Mouse (Mus musculus): ENCODE results near the gene Kank1.

The Kank1 gene

DNA sequence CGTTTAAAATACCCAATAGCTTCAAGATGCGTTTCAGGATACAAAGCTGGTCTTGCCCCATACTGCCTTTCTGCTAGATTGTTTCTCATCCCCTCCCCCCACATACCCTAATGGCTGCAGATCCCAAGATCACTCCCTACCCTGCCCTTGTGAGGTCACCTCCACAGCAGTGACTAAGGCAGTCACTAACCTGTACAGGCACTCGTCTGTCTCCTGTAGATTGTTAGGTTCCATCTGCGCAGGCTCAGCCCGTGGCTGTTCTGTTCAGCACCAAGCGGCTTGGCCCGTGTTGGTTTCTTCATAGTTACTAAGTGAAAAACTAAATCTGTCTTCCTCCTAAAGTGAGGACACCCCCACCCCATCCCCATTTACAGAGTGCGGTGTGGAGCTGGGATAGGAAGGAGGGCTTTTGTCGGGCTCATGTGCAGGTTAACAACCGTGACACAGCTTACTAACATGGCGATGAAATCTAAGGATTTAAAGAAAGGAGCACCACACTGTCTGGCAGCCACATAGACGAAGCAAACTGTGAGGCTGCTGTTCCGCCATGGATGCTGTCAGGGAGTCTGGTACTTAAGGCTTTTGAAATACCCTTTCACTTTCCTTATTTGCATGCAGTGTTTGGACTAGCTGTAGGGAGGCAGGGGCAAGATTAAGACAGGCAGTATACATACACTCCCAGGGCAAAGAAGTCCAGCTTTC lies 163.6 kb downstream of the Kank1 start:
- POLR2A ChIA-PET: interaction anchor here in 3 of 4 experiments (0.5 to 2.8 kb wide), 7 partner anchors 11 to 293 kb away, joined by 4 to 16 read pairs (median 4); no protein-coding TSS in a partner anchor
- CTCF ChIA-PET: interaction anchor here in 1 of 4 experiments (0.5 kb wide), 1 partner anchor 298 kb away, joined by 5 read pairs; no protein-coding TSS in a partner anchor

DNA sequence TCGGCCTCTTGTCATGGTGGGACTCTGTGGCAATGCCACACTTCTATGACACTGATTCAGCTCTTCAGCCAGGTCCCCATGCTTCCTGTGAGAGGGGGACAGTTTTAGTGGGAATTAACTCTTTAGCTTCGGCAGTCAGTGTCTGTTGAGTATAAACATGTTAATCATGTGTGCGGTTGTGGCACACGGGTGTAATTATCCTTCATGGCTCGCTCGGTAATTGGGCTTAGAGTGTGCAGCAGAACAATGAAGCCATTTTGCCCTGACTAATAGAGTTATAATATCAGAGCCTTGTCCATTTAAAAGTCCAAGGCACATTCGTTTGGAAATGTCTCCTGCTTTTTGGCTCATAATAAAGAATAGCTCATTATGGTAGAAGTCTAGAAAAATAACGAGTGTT lies 164.7 kb downstream of the Kank1 start:
- ChIA-PET POLR2A (interaction anchor here in 2 of 4 experiments (0.7 to 2.8 kb wide), 5 partner anchors 9 to 48 kb away, joined by 3 to 16 read pairs (median 3); no protein-coding TSS in a partner anchor), CTCF (no interaction called here)

DNA sequence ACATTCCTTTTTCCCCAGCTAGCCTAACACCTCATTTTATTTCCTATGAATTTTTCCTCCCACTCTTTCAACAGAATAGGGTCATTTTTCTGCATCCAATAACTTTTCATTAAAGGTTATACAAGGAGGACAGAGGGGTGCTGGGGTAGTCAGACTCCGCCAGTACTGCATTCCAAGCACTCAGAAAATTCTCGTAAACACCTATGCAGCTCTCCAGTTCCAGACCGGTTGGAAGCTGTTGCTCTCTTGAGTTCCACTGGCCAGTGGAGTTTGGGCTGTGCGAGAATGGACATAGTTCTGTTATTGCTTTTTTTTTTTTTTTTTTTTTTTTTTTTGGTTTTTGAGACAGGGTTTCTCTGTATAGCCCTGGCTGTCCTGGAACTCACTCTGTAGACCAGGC lies 167.4 kb downstream of the Kank1 start:
- POLR2A ChIA-PET: interaction anchor here in 1 of 4 experiments (0.6 kb wide), 1 partner anchor 272 kb away, joined by 6 read pairs; no protein-coding TSS in a partner anchor
- CTCF ChIA-PET: interaction anchor here in 1 of 4 experiments (0.8 kb wide), 1 partner anchor 297 kb away, joined by 3 read pairs; no protein-coding TSS in a partner anchor

DNA sequence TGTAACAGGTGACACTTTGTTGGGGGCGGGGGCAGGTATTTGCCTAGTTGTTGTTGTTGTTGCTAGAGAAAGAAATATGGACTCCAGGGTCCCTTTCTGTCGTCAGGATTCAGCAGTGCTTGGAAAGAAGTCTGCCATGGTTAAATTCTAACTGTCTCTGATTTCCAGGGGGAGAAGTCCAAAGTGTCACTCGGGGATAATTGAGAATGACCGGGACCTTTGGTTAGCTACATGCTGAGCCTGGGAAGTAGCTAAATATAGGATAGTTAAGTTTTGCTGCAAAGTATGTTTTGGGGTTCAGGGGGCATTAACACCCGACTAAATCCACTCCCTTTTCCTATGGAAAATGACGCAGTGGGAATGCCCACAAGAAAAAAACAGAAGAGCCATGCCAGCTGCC lies 169.2 kb downstream of the Kank1 start:
- CTCF ChIA-PET: interaction anchor here in 1 of 4 experiments (0.6 to 2.5 kb wide), 3 partner anchors 13 to 45 kb away, joined by 5 to 9 read pairs (median 5); no protein-coding TSS in a partner anchor
- POLR2A ChIA-PET: interaction anchor here (0.7 to 3.0 kb wide), 10 partner anchors 10 to 133 kb away, joined by 3 to 12 read pairs (median 4); no protein-coding TSS in a partner anchor

DNA sequence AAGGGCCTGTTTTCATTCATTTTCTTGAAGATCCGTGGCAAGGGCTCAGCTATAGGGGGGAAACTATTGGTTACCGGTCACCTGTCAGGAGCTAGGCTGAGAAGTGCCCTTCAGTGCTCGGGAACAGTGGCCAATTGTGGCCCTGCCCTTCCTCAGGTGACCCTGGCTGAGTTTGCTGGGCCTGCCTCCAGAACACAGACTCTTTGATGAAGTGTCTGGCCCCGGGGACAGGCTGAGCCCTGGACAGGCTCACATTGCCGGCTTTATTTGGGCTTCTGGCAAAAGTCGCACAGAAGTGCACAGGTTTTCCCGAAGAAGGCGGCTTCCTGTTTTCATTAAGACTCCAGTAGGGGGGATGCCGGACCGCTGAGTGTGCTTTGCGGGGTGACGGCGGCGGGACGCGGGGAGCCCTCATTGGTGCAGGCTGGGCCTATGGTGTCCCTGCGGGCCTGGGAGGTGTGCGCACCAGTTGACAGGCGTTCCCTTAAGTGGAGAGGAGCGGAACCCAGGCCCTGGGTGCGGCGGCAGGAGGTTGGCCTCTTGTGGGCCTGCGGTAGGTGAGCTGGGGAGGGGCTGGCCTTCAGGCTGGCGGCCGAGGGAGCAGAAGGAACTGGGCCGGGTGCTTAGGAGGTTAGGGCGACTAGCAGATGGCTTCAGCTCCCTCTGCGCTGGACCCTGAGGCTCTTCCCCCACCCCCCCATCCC lies 169.9 kb downstream of the Kank1 start:
- POLR2A ChIA-PET: interaction anchor here in 3 of 4 experiments (0.5 to 3.0 kb wide), 18 partner anchors 10 to 1135 kb away, joined by 3 to 12 read pairs (median 3); no protein-coding TSS in a partner anchor
- CTCF ChIA-PET: interaction anchor here in 3 of 4 experiments (0.6 to 2.5 kb wide), 7 partner anchors 13 to 188 kb away, joined by 3 to 9 read pairs (median 5); no protein-coding TSS in a partner anchor

DNA sequence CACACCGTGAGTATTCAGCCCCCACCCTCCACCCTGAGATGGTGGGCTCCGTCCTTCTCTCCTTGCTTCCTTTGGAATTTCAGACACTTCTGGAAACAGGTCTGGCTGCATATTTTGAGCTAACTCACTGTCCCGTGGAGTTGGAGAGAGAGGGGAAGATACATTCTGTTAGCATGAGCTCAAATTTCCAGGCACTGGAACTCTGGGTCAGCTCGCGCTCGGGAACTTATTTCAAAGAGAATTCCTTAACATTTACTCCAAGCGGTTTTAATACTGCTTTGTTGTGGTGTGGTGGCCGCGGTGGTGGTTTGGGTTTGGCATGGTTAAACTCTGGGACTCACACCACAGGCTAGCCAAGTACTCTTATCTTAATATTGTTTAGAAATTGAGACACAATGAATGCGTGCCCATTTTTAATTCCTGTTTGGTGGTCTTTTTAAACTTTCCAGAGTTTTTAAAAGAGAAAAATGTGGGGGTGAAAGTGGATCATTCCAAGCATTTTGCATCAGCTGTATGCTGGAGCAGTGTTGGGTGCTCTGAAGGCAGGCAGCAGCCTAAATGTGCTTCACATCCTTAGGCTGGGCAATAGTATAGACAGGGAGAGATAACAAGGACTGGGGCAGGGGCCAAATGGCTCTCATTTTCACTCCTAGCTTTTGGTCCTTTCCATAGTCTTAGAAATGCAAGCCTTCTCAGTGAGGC lies 170.6 kb downstream of the Kank1 start:
- CTCF ChIA-PET: interaction anchor here (0.6 to 2.5 kb wide), 8 partner anchors 14 to 189 kb away, joined by 3 to 14 read pairs (median 4); no protein-coding TSS in a partner anchor
- POLR2A ChIA-PET: interaction anchor here in 3 of 4 experiments (0.5 to 3.0 kb wide), 16 partner anchors 9 to 1136 kb away, joined by 3 to 12 read pairs (median 3); no protein-coding TSS in a partner anchor

DNA sequence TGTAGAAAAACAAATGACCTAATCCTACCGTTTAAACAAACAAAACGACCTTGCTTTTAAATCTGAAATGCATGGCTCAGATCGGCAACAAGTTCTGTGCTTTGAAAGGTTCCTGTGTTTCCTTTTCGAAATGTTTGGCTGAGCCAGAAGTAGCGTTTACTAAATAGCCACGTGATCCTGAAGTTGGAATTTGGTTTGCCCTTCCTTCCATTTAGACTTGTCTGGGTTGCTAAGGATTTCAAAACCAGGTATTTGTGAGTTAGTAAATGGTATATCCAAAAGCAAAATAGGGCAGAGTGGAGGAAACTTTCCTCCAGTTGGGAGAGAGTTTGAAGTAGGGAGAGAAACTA lies 171.1 kb downstream of the Kank1 start:
- POLR2A ChIA-PET: interaction anchor here (0.6 to 3.0 kb wide), 6 partner anchors 8 to 1001 kb away, joined by 3 to 12 read pairs (median 4); no protein-coding TSS in a partner anchor
- CTCF ChIA-PET: interaction anchor here in 2 of 4 experiments (0.7 to 2.5 kb wide), 3 partner anchors 43 to 74 kb away, joined by 3 to 9 read pairs (median 4); no protein-coding TSS in a partner anchor

DNA sequence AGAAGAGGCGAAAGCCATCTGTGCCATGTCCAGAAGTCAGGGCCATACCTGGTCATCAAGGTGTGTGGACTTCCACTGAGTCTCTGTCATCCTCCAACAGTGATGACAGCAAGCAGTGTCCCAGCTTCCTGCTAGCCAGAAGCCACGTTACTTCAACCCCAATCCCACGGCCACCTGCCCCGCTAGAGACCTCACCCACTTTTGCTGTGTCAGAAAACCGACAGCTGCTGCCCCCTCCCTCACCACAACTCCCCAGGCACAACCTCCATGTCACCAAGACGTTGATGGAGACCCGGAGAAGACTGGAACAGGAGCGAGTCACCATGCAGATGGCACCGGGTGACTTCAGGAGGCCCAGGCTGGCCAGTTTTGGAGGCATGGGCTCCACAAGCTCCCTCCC lies 172.5 kb downstream of the Kank1 start:
- ChIA-PET POLR2A (interaction anchor here in 1 of 4 experiments (1.0 to 3.7 kb wide), 2 partner anchors 9 to 35 kb away, joined by 3 to 16 read pairs; no protein-coding TSS in a partner anchor), CTCF (interaction anchor here in 2 of 4 experiments (2.3 to 2.6 kb wide), 2 partner anchors 42 kb away, joined by 8 to 9 read pairs; no protein-coding TSS in a partner anchor)

DNA sequence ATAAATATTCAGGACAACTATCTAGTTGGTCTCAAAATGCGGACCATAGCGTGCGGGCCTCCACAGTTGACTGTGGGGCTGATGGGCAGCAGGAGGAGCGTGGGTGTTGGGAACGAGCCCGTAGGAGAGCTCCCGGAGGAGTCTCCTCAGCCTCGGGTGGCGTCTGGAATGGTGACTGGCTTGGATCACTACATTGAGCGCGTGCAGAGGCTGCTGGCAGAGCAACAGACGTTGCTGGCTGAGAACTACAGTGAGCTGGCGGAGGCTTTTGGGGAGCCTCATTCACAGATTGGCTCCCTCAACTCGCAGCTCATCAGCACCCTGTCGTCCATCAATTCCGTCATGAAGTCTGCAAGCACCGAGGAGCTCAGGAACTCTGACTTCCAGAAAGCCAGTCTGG lies 174.6 kb downstream of the Kank1 start:
- POLR2A ChIA-PET: interaction anchor here in 2 of 4 experiments (0.6 to 3.7 kb wide), 4 partner anchors 11 to 90 kb away, joined by 3 to 16 read pairs (median 4); no protein-coding TSS in a partner anchor

DNA sequence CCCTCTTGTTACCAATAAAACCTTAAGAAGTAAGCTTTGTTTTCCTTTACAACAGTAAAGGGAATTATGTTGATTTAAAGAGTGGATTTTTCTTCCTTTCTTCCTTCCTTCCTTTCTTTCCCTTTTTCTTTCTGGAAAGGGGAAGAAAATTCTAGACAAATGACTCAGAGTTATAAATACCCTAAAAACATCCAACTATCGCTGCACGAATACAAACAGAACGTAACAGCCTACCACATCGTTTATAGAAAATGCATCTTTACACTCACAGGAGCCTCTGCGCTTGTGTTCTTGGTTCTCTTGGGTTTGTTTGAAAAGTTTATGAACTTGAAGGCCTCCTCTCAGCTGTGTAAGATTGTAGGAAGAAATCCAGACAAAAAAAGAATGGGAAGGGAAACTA lies 178.7 kb downstream of the Kank1 start:
- POLR2A ChIA-PET: interaction anchor here in 2 of 4 experiments (0.6 to 3.1 kb wide), 2 partner anchors 9 to 1089 kb away, joined by 3 to 12 read pairs; no protein-coding TSS in a partner anchor
- CTCF ChIA-PET: interaction anchor here in 1 of 4 experiments (0.9 kb wide), 1 partner anchor 18 kb away, joined by 3 read pairs; no protein-coding TSS in a partner anchor

More for the DNA sequence above, 174.6 kb downstream of the Kank1 start:
- CTCF ChIA-PET: interaction anchor here in 2 of 4 experiments (0.6 to 2.6 kb wide), 3 partner anchors 40 to 1435 kb away, joined by 3 to 9 read pairs (median 3); no protein-coding TSS in a partner anchor

DNA sequence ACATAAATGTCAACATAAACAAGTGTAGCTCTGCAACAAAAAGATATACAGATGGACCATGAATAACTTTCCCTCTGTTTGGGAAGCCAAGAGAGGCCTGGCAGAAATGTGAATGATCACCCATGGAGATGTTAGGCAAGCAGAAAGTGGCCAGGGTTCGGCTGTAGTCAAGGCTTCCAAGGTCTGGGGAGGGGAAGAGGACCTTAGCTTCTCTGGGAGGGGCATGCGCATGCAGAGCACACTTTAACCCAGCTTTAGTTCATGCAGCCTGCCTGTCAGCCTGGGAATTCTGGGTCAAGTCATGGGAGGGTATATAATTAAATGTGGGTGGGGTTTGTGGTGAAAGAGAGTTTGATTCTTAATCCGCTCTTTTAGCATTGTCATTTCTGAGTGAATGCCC lies 180.9 kb downstream of the Kank1 start:
- ChIA-PET POLR2A (interaction anchor here in 1 of 4 experiments (3.1 kb wide), 1 partner anchor 11 kb away, joined by 12 read pairs; no protein-coding TSS in a partner anchor), CTCF (no interaction called here)

DNA sequence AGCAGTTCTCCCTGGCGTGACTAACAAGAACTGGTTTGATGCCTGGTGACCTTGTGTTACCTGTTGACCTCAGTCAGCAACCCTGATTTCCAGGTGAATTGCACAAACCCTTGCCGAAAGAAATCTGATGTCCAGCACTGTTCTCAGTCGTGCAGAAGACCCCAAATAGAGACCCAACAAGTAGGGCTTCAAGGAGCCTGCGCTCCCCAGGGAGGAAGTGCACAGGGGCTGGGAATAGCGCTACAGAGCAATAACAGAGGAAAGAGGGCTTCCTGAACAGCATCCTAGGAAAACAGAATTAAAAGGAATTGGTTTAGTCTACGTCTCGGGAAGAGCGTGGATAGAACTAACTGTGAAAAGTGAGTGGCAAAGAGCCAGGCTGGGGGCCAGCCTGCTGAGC lies 183.2 kb downstream of the Kank1 start:
- ChIA-PET POLR2A (no interaction called here), CTCF (interaction anchor here in 1 of 4 experiments (0.6 kb wide), 1 partner anchor 313 kb away, joined by 3 read pairs; no protein-coding TSS in a partner anchor)

DNA sequence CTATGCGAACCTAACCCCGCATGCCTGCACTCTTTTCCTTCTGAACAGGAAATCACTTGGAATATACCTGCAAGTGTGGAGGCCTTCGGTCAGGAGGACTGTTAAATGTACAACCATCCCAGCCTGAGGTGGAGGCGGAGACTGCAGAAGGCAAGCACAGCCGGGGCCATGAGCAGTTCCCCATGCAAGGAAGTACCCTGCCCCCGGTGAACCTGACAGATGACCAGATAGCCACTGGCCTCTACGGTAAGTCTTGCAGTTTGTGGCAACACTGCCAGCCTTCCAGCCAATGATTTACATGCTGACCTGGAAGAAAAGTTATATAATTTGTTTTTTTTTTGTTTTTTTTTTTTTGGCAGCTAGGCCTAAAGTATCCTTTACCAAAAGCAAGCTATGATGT lies 185.3 kb downstream of the Kank1 start:
- ChIA-PET POLR2A (interaction anchor here in 2 of 4 experiments (0.6 to 1.0 kb wide), 2 partner anchors 15 to 136 kb away, joined by 3 to 4 read pairs; no protein-coding TSS in a partner anchor), CTCF (no interaction called here)

DNA sequence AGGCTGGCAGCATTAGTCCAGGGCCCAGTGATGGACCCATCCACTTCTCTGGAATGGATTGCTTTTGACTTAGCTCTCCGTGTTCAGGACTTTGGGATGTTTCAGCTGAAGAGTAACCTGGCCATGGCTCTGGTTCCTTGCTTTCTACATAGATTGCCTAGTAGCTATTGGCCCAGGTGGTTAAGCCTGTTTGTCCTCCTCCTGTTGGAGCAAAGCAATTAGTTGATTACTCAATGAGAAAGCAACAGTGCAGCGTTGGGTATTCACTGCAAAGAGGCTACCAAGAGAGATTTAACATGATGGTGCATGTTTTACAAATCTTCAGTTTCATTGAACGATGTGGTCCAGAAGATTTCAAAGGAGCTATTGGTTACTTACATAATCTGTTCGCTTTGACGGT lies 186.6 kb downstream of the Kank1 start:
- ChIA-PET CTCF (interaction anchor here in 2 of 4 experiments (0.7 to 1.2 kb wide), 3 partner anchors 28 to 755 kb away, joined by 3 to 16 read pairs (median 5); no protein-coding TSS in a partner anchor), POLR2A (interaction anchor here in 1 of 4 experiments (0.6 kb wide), 1 partner anchor 31 kb away, joined by 4 read pairs; no protein-coding TSS in a partner anchor)

DNA sequence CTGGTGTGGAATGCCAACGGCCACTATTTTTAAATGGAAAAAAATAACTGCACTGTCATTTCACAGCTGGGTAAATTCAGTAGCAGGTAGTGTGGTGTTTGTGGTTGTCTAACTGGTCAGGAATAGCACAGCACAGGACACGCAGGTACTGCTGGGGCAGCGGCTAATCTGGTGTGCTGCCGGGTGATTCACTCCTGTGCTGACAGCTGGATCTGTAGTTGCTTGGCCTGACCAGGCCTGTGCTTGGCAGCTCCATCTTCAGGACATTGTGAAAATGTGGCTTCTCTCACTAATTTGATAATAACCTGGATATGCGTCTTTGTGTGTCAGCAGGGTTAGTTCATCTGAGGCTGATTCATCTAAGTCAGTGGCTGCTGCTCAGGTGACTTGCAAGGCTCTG lies 189.7 kb downstream of the Kank1 start:
- ChIA-PET CTCF (interaction anchor here in 2 of 4 experiments (0.9 to 1.7 kb wide), 3 partner anchors 18 to 99 kb away, joined by 3 to 5 read pairs (median 4); no protein-coding TSS in a partner anchor), POLR2A (interaction anchor here in 1 of 4 experiments (1.4 kb wide), 1 partner anchor 20 kb away, joined by 4 read pairs; no protein-coding TSS in a partner anchor)

DNA sequence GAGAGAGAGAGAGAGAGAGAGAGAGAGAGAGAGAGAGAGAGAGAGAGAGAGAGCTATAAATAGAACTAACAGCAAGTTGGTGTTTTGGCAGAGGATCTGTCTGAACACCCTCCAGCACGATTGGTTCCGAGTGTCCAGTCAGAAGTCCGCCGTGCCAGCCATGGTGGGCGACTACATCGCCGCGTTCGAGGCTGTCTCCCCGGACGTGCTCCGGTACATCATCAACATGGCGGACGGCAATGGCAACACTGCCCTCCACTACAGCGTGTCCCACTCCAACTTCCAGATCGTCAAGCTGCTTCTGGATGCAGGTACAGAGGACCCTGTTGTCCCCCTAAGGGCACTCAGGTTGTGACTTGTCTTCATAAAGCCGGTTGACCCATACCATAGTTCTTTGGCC lies 191.1 kb downstream of the Kank1 start:
- CTCF ChIA-PET: interaction anchor here (0.6 to 1.7 kb wide), 7 partner anchors 15 to 100 kb away, joined by 3 to 8 read pairs (median 4); no protein-coding TSS in a partner anchor
- POLR2A ChIA-PET: interaction anchor here in 2 of 4 experiments (0.6 to 1.4 kb wide), 2 partner anchors 22 to 661 kb away, joined by 4 read pairs; no protein-coding TSS in a partner anchor

DNA sequence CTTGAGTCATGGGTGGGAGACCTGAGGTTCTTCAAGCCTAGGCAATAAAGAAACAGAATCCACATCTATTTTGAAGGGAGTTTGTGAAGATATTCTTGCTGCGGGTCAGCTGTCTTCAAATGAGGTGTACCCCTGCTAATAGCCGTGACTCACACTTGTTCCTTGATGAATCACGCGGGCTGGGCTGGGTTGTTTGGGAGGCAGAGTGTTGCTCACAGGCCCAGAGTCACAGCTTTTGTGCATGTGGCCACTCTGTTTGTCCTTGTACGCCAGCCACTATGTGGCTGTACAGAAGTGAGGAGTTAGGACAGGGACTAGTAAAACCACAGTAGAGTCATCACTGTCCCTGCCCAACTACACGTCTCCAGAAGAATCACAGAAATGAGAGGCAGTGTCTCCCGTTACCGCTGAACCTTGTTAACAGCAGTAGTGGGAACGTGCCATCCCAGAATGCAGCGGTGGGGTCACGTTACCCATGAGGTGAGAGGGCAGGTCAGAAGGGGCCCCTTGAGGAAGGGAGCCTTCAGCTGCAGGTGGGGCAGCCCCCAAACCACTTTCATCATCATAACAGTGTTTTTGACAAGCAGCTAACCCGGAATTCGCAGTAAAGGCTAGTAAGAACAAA lies 191.7 kb downstream of the Kank1 start:
- CTCF ChIA-PET: interaction anchor here (0.6 to 1.7 kb wide), 6 partner anchors 19 to 208 kb away, joined by 3 to 8 read pairs (median 4); no protein-coding TSS in a partner anchor
- POLR2A ChIA-PET: no interaction called here

Measured in embryonic stem cell, embryonic (primary cell).